Mouse (Mus musculus) embryonic fibroblast, embryonic 13.5 days (primary cell): Measurements from ENCODE around the gene Gm1113.

Experiments
- CTCF ChIP-seq: IDR thresholded peaks from 2 replicates; pipeline ENCODE4 v1.5.1; 2011; ENCODE audit warnings: mild to moderate bottlenecking, control low read depth, low read length, moderate library complexity, borderline replicate concordance; ENCODE audit not compliant: insufficient read depth
- POLR2A ChIP-seq: IDR thresholded peaks from 2 replicates; pipeline ENCODE4 v1.6.1; 2011; ENCODE audit warnings: low read depth, mild to moderate bottlenecking, control low read depth, low read length, moderate library complexity

GRCm38 (mm10) chr9:35518169-35518568, at the start of gene Gm1113:
- TF ChIP-seq POLR2A: no peak
- TF ChIP-seq CTCF: no peak
